Mouse (Mus musculus): ENCODE results near the gene Sept9. TPM values are rescaled to one million over a fixed set of nuclear protein-coding genes. Genes with fewer than 3 reads are reported as not detected.

Sept9 gene
- polyA plus RNA-seq, 1 experiment from 2014 or later: 126 TPM

DNA sequence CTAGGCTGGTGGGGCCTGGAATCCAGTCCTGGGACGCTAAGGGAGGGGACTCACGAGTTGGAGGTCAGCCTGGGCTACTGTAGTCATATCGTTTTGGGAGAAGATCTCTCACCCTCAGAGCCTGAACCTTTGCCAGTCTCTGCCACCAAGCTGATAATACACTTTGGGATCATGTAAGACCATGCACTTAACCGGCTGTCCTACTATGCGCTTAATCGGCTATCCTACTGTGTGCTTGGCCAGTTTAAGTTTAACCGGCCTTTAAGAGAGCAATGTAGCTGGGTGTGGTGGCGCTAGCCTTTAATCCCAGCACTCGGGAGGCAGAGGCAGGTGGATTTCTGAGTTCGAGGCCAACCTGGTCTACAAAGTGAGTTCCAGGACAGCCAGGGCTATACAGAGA lies 173.1 kb downstream of the Sept9 start:
- 0 out of 2 replicates have a peak, but pooled peaks cover 19% of the 10 kb centered on the region for H3K27me3 ChIP-seq
- no peak overlapping the region for H3K27ac ChIP-seq
- peaks cover 29% of the 10 kb centered on the region for H3K4me1 ChIP-seq
- no peaks in the 10 kb centered on the region for H3K36me3 ChIP-seq
- ATAC-seq (replicated peaks; ENCODE audit: low FRiP score): no peak
- WGBS: 95% methylated on average over 10 of the region's 10 CpGs
- no peak overlapping the region for H3K4me3 ChIP-seq (replicated peaks)
- no peaks in the 10 kb centered on the region for H3K9me3 ChIP-seq (replicated peaks)
- H3K9ac ChIP-seq: no peak overlapping the region
- H3K4me2 ChIP-seq: no peak overlapping the region

DNA sequence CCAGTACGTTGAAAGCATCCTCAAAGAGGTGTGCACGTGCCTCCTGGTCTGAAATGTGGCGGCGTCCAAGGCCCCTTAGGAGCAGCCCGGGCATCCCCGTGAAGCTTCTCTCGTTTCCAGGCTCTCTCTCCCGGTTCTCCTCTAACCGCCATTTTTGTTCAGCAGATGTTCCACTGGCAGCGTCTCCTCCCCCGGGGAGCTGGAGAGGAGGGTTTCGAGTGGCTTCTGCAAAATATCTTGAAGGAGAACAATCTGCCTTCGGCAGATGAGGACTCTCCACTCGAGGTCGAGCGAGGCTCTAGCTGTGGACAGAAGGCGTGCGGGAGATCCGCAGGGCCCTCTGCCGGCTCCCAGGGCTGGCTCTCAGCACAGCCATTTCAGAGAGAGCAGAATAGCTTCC lies 173.7 kb downstream of the Sept9 start:
- H3K9ac ChIP-seq: no peak overlapping the region
- ATAC-seq (replicated peaks; ENCODE audit: low FRiP score): no peak
- peaks cover 29% of the 10 kb centered on the region for H3K4me1 ChIP-seq
- H3K4me3 ChIP-seq (replicated peaks): no peak overlapping the region
- no peak overlapping the region for H3K27ac ChIP-seq
- H3K27me3 ChIP-seq: 0 out of 2 replicates have a peak, but pooled peaks cover 19% of the 10 kb centered on the region
- H3K9me3 ChIP-seq (replicated peaks): no peaks in the 10 kb centered on the region
- WGBS: 78% methylated on average over 20 of the region's 20 CpGs
- H3K4me2 ChIP-seq: no peak overlapping the region
- no peaks in the 10 kb centered on the region for H3K36me3 ChIP-seq

GRCm38 (mm10) chr11:117373870-117374269 lies 174.4 kb downstream of the Sept9 start:
- Histone ChIP-seq H3K36me3 (no peaks in the 10 kb centered on the region), H3K4me1 (peaks cover 29% of the 10 kb centered on the region)

DNA sequence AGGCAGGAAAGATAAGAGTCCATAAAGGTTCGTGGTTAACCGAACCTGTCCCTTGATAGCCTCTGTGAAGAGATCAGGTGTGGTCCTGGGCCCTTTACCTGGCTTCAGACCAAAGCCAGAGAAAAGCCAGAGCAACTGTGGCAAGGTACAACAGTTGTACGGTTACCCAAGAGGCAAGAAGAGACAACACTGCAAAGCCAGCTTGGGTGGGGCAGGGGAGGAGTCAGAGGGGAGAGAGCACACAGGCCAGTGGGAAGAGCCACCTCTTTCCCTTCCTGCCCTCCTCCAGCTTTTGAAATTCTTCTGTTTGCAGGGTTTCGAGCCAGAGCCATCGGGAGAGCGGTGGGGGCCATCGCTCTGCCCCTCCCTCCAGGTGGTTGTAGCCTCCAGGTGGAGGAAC lies 174.8 kb downstream of the Sept9 start:
- Histone ChIP-seq H3K4me1 (peaks cover 29% of the 10 kb centered on the region), H3K9me3 (replicated peaks) (no peaks in the 10 kb centered on the region), H3K27ac (no peak overlapping the region), H3K27me3 (0 out of 2 replicates have a peak, but pooled peaks cover 23% of the 10 kb centered on the region), H3K9ac (no peak overlapping the region), H3K4me2 (no peak overlapping the region), H3K36me3 (no peaks in the 10 kb centered on the region), H3K4me3 (replicated peaks) (no peak overlapping the region)
- 53% methylated on average over 7 of the region's 7 CpGs for WGBS
- no peak for ATAC-seq (replicated peaks; ENCODE audit: low FRiP score)

More at GRCm38 (mm10) chr11:117373870-117374269, 174.4 kb downstream of the Sept9 start:
- no peak for ATAC-seq (replicated peaks; ENCODE audit: low FRiP score)
- no peaks in the 10 kb centered on the region for H3K9me3 ChIP-seq (replicated peaks)
- no peak overlapping the region for H3K4me3 ChIP-seq (replicated peaks)
- 0 out of 2 replicates have a peak, but pooled peaks cover 23% of the 10 kb centered on the region for H3K27me3 ChIP-seq
- H3K27ac ChIP-seq: no peak overlapping the region
- H3K9ac ChIP-seq: no peak overlapping the region
- WGBS: 40% methylated on average over 4 of the region's 4 CpGs
- H3K4me2 ChIP-seq: no peak overlapping the region

DNA sequence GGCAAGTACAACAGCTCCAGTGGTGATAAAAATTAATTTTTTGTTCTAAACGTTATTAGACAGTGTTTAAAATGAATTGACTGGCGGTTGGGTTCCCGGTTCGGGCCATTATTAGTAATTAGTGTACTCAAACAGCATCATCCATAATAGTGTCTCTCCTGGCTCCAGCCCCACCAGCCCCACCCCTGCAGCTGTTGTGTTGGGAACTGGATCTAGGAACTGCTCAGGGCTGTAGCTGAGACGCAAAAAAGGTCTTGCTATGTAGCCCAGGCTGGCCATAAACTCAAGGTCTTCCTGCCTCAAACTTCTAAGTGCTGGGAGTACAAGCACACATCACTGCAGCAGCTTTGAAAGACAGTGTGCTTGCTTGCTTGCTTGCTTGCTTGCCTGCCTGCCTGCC lies 180.3 kb downstream of the Sept9 start:
- H3K36me3 ChIP-seq: no peaks in the 10 kb centered on the region
- ATAC-seq (replicated peaks; ENCODE audit: low FRiP score): no peak

GRCm38 (mm10) chr11:117384235-117384634 lies 184.8 kb downstream of the Sept9 start:
- WGBS: 19% methylated on average over 9 of the region's 9 CpGs
- no peak overlapping the region for H3K4me2 ChIP-seq
- H3K9me3 ChIP-seq (replicated peaks): no peaks in the 10 kb centered on the region
- H3K36me3 ChIP-seq: no peaks in the 10 kb centered on the region
- no peak overlapping the region for H3K4me3 ChIP-seq (replicated peaks)
- ATAC-seq (replicated peaks; ENCODE audit: low FRiP score): no peak
- peaks cover 30% of the 10 kb centered on the region for H3K4me1 ChIP-seq
- peaks cover 81% of the 10 kb centered on the region for H3K27me3 ChIP-seq
- no peak overlapping the region for H3K27ac ChIP-seq
- no peak overlapping the region for H3K9ac ChIP-seq

More for the DNA sequence above, 180.3 kb downstream of the Sept9 start:
- 73% methylated on average over 5 of the region's 5 CpGs for WGBS
- Histone ChIP-seq H3K27me3 (peaks cover 53% of the 10 kb centered on the region), H3K4me3 (replicated peaks) (no peak overlapping the region), H3K9ac (no peak overlapping the region), H3K4me2 (no peak overlapping the region), H3K4me1 (peaks cover 11% of the 10 kb centered on the region; the same call in 1 of the 2 replicates), H3K27ac (no peak overlapping the region), H3K9me3 (replicated peaks) (no peaks in the 10 kb centered on the region)

- Histone ChIP-seq H3K27ac (no peak overlapping the region), H3K4me1 (peaks cover 37% of the 10 kb centered on the region), H3K9me3 (replicated peaks) (no peaks in the 10 kb centered on the region), H3K4me3 (replicated peaks) (no peak overlapping the region), H3K9ac (no peak overlapping the region), H3K4me2 (peak overlapping the region; percentile 18; the same call in 1 of the 2 replicates), H3K36me3 (no peaks in the 10 kb centered on the region), H3K27me3 (peaks cover 84% of the 10 kb centered on the region)
- ATAC-seq (replicated peaks; ENCODE audit: low FRiP score): peak; percentile 70; the same call in 1 of the 2 replicates
- under 1% methylated on average over 16 of the region's 16 CpGs for WGBS
These were observed 185.4 kb downstream of the Sept9 start for GRCm38 (mm10) chr11:117384897-117385296.

GRCm38 (mm10) chr11:117385331-117386103 lies 186.1 kb downstream of the Sept9 start:
- ATAC-seq (replicated peaks; ENCODE audit: low FRiP score): no peak
- Histone ChIP-seq H3K27me3 (peaks cover 80% of the 10 kb centered on the region), H3K4me3 (replicated peaks) (no peak overlapping the region), H3K9me3 (replicated peaks) (no peaks in the 10 kb centered on the region), H3K9ac (no peak overlapping the region; the same call in 1 of the 2 replicates), H3K36me3 (no peaks in the 10 kb centered on the region), H3K4me2 (peak overlapping the region; percentile 18), H3K27ac (no peak overlapping the region), H3K4me1 (peaks cover 41% of the 10 kb centered on the region)
- WGBS: 40% methylated on average over 15 of the region's 15 CpGs

DNA sequence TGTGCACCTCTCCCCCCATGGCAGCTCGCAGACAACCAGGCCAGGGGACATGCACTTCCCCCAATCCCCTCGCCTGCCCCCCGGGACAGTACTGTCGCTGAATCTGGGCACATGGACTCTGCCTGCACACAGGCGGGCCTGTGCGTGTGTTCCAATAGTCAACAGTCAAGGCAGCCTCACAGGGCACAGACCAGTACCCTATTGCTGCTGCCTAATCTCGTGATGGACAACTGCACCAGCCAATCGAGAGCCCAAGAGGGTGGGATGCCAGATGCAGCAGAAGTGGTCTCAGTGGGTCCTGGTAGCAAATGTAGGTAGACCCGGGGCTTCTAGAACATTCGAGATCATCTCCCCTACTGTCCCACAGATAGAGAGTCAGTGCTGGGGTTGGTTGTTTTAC lies 187.8 kb downstream of the Sept9 start:
- H3K9ac ChIP-seq: no peak overlapping the region
- no peaks in the 10 kb centered on the region for H3K9me3 ChIP-seq (replicated peaks)
- peaks cover 55% of the 10 kb centered on the region for H3K4me1 ChIP-seq
- H3K27me3 ChIP-seq: peaks cover 71% of the 10 kb centered on the region
- H3K4me3 ChIP-seq (replicated peaks): no peak overlapping the region
- H3K27ac ChIP-seq: no peak overlapping the region
- WGBS: 74% methylated on average over 10 of the region's 10 CpGs
- ATAC-seq (replicated peaks; ENCODE audit: low FRiP score): no peak
- no peak overlapping the region for H3K4me2 ChIP-seq
- no peaks in the 10 kb centered on the region for H3K36me3 ChIP-seq

DNA sequence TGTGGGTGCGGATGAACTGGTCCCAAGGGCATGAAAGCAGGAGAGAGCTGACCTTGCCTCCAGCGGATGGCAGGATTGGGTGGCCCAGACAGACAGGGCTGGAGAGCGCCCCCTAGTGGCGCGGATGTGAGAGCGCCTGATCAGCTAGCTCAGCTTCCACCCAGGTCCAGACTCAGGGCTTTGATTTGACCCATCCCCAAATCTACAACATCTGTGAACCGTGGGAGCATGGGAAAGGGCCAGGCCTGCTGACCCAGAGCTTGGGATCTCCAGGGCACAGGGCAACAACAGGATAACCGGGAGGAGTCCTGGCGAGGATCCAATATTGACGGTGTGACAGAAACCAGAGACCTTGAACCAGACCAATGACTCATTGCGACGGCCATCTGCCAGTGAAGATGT lies 190.5 kb downstream of the Sept9 start:
- Histone ChIP-seq H3K4me1 (peaks cover 62% of the 10 kb centered on the region), H3K27me3 (peaks cover 70% of the 10 kb centered on the region), H3K4me3 (replicated peaks) (no peak overlapping the region), H3K27ac (no peak overlapping the region), H3K4me2 (no peak overlapping the region), H3K9ac (no peak overlapping the region), H3K9me3 (replicated peaks) (no peaks in the 10 kb centered on the region), H3K36me3 (no peaks in the 10 kb centered on the region)
- 18% methylated on average over 12 of the region's 12 CpGs for WGBS
- 0 out of 2 replicates have a peak, but pooled peaks have one; percentile 7 for ATAC-seq (replicated peaks; ENCODE audit: low FRiP score)

DNA sequence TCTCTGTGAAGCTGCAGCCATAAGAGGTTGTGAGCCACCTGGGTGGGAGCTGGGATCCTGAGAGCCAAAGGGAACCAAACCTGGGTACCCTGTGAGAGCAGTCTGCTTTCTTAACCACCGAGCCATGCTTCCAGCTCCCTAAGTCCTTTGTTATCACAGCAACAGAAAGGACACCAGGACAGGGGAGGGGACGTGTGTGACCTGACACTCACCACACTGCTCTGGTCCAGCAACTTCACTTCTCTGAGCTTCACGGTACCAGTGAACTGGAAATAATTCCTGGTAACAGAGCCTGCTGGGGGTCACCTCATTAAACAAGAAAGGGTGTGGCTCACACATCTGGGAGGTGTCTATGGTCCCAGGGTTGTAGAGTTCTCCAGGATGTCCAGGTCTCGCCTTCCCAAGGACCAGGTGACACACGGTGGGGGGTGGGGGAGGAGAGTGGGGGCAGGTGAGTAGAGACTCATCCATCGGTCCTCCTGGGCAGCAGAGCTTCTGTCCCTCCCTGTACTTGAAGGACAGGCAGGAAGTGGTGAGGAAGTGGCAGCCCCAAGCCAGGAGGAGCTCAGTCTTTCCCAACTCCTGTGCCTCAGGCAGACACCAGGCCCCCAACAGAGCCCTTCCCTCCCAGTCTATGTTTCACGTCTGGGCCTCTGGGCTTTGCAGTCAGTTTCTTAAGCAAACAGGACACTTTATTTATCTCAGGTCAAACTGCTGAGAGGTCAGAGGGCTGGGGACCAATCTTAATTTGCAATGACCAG lies 191.5 kb downstream of the Sept9 start:
- no peak overlapping the region for H3K9ac ChIP-seq
- ATAC-seq (replicated peaks; ENCODE audit: low FRiP score): peak; percentile 80
- H3K27me3 ChIP-seq: peaks cover 71% of the 10 kb centered on the region
- 8% methylated on average over 7 of the region's 7 CpGs for WGBS
- no peak overlapping the region for H3K4me3 ChIP-seq (replicated peaks)
- no peaks in the 10 kb centered on the region for H3K36me3 ChIP-seq
- no peaks in the 10 kb centered on the region for H3K9me3 ChIP-seq (replicated peaks)
- peaks cover 59% of the 10 kb centered on the region for H3K4me1 ChIP-seq
- H3K27ac ChIP-seq: peak overlapping the region; percentile 58; the same call in 1 of the 2 replicates
- H3K4me2 ChIP-seq: no peak overlapping the region

DNA sequence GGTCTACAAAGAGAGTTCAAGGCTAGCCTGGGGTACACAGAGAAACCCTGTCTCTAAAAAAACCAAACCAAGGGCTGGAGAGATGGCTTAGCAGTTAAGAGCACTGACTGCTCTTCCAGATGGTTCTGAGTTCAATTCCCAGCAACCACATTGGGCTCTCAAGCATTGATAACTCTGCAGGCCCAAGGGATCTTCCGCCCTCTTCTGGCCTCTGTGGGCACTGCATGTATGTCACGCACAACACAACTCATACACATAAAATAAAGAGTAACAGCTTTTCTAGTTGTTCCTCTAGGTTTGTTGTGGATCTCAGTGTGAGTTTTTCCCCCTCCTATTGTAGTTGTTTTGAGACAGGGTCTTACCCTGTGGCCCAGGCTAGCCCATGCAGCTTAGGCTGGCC lies 192.8 kb downstream of the Sept9 start:
- Histone ChIP-seq H3K4me1 (peaks cover 59% of the 10 kb centered on the region), H3K9me3 (replicated peaks) (no peaks in the 10 kb centered on the region), H3K4me2 (no peak overlapping the region), H3K27me3 (peaks cover 72% of the 10 kb centered on the region), H3K27ac (no peak overlapping the region), H3K9ac (no peak overlapping the region), H3K4me3 (replicated peaks) (no peak overlapping the region), H3K36me3 (no peaks in the 10 kb centered on the region)
- ATAC-seq (replicated peaks; ENCODE audit: low FRiP score): no peak
- 84% methylated on average over 2 of the region's 2 CpGs for WGBS

All from kidney, embryonic 15.5 days (tissue).